Mouse (Mus musculus): ENCODE results near the gene Spag8. TPM values are rescaled to one million over a fixed set of nuclear protein-coding genes. Genes with fewer than 3 reads are reported as not detected.

Gene Spag8
- total RNA-seq, 2 experiments from 2014 or later, result 0.21 to 0.31 TPM

- intact Hi-C loops (cut with DNase I), result no loop called here
These were observed 40.9 kb downstream of the Spag8 start for GRCm38 (mm10) chr4:43612534-43612933.

GRCm38 (mm10) chr4:43604751-43605685 is 48.4 kb downstream of the Spag8 start:
- intact Hi-C loops (cut with DNase I), result no loop called here
- DNase-seq (ENCODE audit: low spot score), result no peak

More at GRCm38 (mm10) chr4:43612534-43612933, 40.9 kb downstream of the Spag8 start:
- DNase-seq (ENCODE audit: low spot score), result no peak

- no peak for DNase-seq (ENCODE audit: low spot score)
- intact Hi-C loops (cut with DNase I), result no loop called here
These were observed 49.3 kb downstream of the Spag8 start for GRCm38 (mm10) chr4:43604099-43604498.

Small RNAs within 50 kb of the gene (microRNA-seq; reads per million reads assigned to microRNA genes)
- gene Gm25262, result 0.83 reads per million

Other genes starting within 250 kb of the Spag8 start
- not detected for gene Fam166b, start 224.5 kb downstream of the Spag8 start, total RNA-seq (2021)
- 10 to 100 TPM; 33.1 to 34.4 TPM for gene Tesk1, start 211.7 kb downstream of the Spag8 start, total RNA-seq (2021)
- under 1 TPM; 0.81 to 0.87 TPM for gene Cd72, start 199.0 kb downstream of the Spag8 start, total RNA-seq (2021)
- not detected for gene Sit1, start 169.9 kb downstream of the Spag8 start, total RNA-seq (2021)
- gene Ccdc107, start 160.7 kb downstream of the Spag8 start, total RNA-seq (2021), result 10 to 100 TPM; 26.6 to 31.8 TPM
- under 1 TPM; 0.39 to 0.61 TPM for gene Arhgef39, start 153.9 kb downstream of the Spag8 start, total RNA-seq (2021)
- gene Car9, start 146.6 kb downstream of the Spag8 start, total RNA-seq (2021), result under 1 TPM; 0.31 to 0.34 TPM
- 10 to 100 TPM; 25.2 to 40.7 TPM for gene Tpm2, start 129.8 kb downstream of the Spag8 start, total RNA-seq (2021)
- 10 to 100 TPM; 45.8 to 48.3 TPM for gene Creb3, start 91.3 kb downstream of the Spag8 start, total RNA-seq (2021)
- 100 to 1,000 TPM; 115 to 124 TPM for gene Tln1, start 90.9 kb downstream of the Spag8 start, total RNA-seq (2021)
- gene Rgp1, start 74.9 kb downstream of the Spag8 start, total RNA-seq (2021), result 10 to 100 TPM; 29.5 to 36.7 TPM
- gene Gba2, start 74.7 kb downstream of the Spag8 start, total RNA-seq (2021), result 10 to 100 TPM; 13.5 to 14.3 TPM
- gene Msmp, start 69.1 kb downstream of the Spag8 start, total RNA-seq (2021), result under 1 TPM in 1 of 2 experiments, not detected in 1; 0.60 TPM
- gene Npr2, start 21.7 kb downstream of the Spag8 start, total RNA-seq (2021), result 10 to 100 TPM; 35.9 to 42.4 TPM
- 100 to 1,000 TPM; 138 to 147 TPM for gene Hint2, start 2.9 kb upstream of the Spag8 start, total RNA-seq (2021)
- gene Tmem8b, start 15.4 kb upstream of the Spag8 start, total RNA-seq (2021), result 10 to 100 TPM; 15.8 to 16.9 TPM
- gene Fam221b, start 15.6 kb upstream of the Spag8 start, total RNA-seq (2021), result under 1 TPM; 0.20 to 0.26 TPM
- not detected for gene Olfr70, start 47.2 kb upstream of the Spag8 start, total RNA-seq (2021)
- gene Olfr71, start 56.7 kb upstream of the Spag8 start, total RNA-seq (2021), result not detected
- 1 to 10 TPM; 3.3 to 3.4 TPM for gene Hrct1, start 73.6 kb upstream of the Spag8 start, total RNA-seq (2021)
- 1 to 10 TPM; 4.8 to 4.9 TPM for gene Spaar, start 76.4 kb upstream of the Spag8 start, total RNA-seq (2021)
- not detected for gene Olfr159, start 117.4 kb upstream of the Spag8 start, total RNA-seq (2021)
- not detected for gene Olfr156, start 170.3 kb upstream of the Spag8 start, total RNA-seq (2021)
- not detected for gene Olfr157, start 186.6 kb upstream of the Spag8 start, total RNA-seq (2021)
- not detected for gene Olfr155, start 198.0 kb upstream of the Spag8 start, total RNA-seq (2021)
- gene Reck, start 221.9 kb upstream of the Spag8 start, total RNA-seq (2021), result 1 to 10 TPM; 6.5 TPM